Mouse (Mus musculus) spleen, adult 18-20 months (tissue): ENCODE results near the gene Dbt.

Experiments used
- DNase-seq, 2 experiments: peaks; one replicate each; pipeline ENCODE4 v3.0.0; 2022; ENCODE audit warnings: mixed read lengths in 2 of 2

Dbt gene

DNA sequence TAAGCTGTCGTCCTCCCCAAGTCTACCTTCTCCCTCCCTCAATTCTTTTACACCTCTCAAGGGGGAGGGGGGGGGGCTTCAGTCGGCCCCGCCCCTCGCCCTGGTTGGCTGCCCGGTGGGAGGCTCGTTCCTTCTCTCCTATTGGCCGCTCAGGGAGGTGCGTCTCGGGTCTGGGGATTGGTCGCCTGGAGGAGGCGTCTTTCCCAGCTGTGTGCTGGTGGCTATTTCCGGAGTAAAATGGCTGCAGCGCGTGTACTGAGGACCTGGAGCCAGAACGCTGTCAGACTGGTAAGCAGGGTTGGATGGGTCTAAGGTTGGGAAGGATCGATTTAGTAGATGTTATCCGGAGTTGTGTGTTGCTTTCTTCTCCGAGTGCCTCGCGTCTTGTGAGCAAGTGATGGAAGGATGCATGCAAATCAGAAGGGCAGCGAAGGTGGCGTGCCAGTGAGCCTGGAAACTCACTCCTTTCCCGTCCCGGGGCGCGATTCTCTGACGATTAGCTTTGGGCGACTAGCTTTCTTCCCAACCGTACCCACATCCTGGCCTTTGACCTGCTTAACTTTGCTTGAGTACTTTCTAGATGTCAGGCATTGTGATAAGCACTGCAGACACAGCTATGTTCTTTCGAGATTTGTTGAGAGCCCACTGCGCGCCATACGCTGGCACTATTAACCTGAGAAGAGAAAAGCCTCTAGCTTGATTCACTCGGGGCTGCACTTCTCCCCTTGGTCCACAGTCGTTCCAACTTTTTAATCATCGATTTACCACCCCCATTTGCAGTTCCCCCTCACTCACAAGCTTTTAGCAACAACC, at the start of gene Dbt:
Dbt (plus strand) TSS at position 167 of the 813 bp plus-strand sequence.
- peak; percentile 70 to 72 for DNase-seq

DNA sequence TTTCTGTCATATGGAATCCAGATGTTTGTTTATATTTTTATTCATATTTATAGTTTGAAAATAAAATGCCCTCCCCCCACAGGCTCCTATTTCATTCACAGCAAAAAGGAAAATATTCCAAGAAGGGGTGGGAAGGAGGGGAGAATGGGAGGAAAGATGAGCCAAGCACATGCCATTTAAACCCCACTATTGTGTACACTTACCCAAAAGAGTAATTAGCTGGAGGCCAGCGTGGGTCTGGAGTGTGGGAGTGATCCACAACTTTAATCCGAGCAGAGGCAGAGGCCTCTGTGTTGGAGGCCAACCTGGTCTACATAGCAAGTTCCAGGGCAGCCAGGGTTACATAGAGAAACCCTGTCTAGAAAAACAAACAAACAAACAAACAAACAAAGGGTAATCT, 48.6 kb upstream of the Dbt start:
- no peak for DNase-seq

DNA sequence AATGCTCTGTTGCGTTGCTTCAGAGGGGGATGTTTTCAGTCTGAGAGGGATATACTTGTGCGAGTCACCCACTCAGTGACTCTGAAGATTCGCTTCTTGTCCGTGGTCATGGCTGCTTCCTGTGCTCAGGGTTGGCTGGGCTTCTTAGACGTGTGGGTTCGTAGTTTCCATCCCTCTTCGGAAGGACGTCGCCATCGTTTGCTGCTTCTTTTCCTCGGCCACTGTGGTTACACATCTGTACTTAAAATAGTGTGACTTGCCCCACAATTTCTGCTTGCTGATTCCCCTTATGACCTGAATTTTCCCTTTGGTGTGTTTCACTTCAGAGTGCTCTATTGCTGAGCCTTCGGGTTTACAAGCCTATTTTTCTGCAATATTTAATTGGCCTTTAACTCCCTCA, 47.2 kb upstream of the Dbt start:
- DNase-seq = no peak

DNA sequence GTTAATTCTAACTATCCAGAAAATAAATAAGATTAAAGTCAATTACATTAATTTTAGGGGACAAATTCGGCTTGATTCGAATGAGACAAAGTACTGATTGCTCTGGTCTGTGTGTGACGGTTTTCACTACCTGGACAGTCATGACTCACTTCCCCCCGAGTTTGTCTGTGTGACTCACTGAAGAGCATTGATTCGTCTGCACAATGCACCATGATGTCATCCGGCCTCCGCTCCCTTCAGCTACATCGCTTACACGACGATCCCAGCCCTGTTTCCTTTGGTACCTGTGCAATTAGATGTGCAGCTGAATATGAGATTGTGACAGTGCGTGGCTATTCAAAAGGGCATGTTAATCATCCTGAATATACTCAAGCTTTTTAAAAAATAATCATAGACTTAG, 38.3 kb upstream of the Dbt start:
- no peak for DNase-seq

DNA sequence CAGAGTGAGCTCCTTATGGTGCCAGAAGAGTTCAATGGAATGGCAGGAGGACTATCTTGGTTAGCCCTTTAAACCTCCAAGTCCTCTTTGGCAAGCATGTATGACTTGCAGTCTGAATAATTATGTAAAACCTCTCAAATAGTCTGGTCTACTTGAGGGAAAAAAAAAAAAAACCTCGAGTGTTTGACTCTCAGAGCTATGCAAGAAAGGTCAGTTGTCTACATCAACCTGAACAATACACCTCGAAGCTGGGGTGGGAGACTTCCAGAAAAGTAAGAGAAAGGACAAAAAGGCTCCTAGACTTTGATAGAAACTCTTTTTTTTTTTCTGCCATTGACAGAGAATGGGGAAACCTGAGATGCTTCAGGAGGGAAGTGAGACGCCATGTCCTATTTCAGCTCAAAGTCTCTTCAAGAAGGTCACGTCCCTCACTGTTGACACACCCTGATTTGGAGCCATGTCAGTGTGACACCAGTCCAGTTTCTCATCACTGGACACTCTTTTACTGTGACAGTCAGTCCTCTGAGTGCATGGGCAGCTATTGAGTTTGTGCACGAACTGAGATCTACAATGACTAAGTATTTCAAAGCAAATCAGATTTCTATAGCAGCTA, 36.1 kb upstream of the Dbt start:
- no peak for DNase-seq

DNA sequence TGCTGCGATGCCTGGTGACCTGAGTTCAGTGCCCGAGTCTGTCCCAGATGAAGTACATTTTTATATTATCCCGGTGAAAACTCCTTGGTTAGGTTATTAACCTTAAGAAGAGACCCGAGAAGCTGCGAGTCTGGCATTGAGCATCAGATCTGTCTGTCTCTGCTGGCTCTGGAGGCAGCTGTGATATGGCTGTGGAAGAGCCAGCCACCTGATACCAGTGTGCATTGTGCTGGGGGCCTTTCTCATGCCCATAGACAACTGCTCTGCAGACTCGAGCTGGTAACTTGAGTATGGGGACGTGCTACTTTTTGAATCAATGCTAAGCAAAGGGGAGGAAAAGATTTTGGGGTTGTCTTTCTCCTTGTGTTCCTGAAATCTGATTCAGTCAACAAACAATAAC, 35.5 kb upstream of the Dbt start:
- no peak for DNase-seq

DNA sequence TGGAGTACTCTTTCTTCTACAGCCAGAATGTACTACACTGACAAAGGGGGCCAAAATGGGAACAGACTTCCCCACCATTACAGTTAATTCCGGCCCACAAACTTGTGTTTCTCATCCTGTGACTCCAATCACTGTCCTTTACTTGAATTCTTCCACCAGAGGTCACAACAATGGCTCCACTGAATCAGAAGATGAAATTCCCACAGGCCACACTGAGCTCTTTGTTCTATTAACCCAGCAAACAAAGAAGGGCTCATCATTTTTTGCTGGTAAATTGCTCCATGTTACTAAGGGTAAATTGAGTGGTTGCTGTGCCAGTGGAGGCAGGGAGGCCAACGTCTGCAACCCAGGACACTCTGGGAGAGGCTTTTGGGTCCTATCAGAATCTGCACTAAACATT, 32.8 kb upstream of the Dbt start:
- no peak for DNase-seq

DNA sequence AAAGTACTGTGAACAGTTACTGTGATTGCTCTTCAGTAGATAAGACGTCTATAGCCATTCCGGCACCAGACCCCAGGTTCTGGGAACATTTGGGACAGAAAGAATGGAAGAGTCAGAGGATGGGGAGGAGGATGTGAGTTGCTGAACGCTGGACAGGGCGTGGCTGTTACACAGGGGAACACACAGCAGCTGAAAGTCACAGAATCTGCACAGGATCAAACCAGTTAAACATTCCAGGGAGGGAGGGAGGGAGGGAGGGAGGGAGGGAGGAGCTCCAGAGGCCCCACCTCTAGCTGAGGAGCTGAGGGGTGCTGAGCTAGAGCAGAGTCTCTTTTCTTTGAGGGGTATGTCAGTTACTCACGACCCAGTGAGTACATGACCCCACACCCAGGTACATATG, 31.9 kb upstream of the Dbt start:
- no peak for DNase-seq

DNA sequence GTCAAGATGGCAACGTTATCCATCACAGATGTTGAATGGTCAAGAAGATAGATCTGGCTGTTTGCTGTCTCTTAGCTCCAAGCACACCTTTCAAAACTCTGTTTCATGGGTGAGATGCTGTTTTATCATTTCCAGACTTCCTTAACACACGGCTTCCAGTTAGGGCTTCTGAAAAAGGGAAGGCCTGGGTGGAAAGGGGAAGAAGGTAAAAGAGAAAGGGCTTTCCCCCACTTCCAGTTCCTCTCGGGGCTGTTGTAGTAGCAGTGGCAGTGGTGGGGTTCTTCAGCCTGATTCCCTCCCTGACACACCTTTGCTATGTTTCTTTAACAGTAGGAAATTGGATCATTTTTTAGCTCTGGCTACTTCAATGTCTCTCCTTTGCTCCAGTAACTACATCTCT, 30.1 kb upstream of the Dbt start:
- DNase-seq = no peak

DNA sequence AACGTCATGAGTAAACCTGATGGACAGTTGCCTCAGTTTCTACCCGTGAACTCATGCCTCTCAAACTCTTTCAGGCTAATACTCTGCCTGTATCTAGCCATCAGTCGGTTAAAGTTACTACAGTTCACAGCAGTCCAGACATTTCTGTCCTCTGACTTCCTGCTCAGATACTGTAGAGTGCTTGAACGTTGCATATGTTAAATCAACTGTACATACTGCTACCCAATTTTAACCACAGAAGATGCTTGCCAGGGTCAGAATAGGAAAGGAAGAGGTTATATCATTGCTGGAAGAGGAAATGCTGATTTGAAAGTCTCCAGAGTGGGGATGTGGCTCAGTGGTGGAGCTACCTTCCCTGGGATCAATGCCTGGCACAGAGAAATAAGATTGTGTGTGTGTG, 29.6 kb upstream of the Dbt start:
- DNase-seq = no peak

DNA sequence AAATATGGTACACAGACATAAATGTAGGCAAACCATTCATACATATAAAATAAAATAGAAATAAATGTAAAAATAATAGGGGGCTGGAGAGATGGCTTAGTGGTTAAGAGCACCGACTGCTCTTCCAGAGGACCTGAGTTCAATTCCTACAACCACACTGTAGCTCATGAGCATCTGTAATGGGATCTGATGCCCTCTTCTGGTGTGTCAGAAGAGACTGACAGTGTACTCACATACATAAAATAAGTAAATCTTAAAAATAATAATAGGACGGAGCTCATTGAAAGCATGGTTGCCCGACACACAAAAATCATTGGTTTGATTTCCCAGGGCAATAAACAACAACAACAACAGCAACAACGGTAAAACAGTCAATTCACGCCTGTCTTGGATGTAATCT, 21.9 kb upstream of the Dbt start:
- DNase-seq = no peak

DNA sequence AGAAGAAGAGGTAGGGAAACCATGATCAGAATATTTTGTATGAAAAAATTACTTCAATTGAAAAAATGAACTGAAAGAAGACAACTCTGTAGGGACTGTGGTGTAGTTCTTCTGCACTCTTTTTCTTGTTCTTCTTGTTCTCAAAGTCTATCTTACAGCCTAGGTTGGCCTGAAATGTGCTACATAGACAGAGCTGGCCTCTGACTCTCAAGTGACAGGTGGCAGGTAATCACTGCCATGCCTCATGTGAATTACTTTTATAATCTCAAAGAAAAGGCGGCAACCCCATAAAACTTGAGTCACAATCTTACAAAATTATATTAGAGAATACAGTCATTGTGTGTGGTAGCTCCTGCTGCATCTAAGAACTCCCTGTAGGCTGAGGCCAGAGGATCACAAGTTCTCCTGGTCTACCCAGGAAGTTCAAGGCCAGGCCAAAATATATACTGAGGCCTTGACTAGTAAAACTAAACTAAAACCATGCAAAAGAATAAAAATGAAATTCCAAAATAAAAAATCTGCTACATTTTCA, 20.9 kb upstream of the Dbt start:
- no peak for DNase-seq

DNA sequence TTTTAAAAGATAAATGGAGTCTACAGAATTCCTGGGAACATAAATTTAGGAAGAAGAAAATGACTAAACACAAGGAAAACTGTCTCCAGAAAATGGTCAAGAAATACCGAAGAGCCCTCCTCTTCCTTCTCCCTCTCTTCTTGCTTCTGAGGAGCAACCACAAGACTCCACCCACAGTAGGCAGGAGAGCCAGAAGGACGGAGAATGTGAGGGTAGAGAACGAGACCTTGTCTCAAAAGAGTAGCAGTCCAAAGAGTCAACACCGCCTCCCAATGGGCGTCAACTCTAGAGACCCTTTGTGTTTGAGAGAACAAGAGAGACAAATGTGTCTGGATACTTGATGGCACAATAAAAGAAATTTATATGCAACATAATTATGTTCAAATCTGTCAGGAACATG, 19.2 kb upstream of the Dbt start:
- no peak for DNase-seq

DNA sequence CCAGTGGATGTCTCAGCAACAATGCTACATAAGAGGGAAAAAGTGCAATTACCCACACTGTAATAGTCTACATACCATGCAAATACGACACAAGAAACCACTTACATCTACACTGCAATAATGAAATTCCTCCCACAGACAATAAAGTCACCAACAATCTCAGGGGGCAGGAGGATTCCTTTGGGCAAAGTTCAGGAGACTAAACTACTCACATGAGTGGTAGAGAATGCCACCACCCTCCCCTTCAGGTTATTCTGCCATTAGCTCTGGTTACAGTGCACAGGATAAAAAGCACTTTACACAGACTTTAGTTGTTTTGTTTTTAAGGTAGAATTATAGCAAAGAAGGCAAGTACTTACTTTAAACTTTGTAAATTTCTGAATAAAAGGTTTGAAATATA, 17.2 kb upstream of the Dbt start:
- DNase-seq = no peak

DNA sequence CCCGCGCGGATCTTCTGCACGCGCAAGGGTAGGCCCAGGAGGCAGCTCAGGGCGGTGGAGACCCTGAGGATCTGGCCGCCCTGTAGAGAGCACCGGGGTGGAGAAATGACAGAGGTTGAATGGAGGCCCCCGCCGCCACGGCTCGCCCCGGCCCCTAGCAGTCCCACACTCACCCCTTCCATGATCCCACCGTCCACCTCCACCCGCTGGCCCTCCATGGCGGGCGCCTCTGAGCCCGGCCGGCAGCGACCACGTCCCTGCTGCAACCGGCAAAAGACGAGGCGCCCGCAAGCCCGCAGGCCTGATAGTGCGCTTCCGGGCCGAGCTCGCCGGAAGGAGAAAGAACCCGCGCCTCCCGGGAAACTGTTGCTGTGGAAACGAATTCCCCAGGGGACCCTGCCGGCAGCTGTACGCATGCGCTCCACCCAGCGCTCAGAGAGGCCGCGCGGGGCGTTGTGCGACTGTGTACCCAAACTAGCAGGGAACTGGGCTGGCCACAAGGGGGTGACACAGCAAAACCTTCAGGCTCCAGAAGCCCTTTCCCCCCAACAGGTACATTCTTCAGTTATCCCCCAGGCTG, 5.0 kb upstream of the Dbt start, which contains the start of gene Rtca:
Rtca (minus strand) TSS at position 437 of the 580 bp plus-strand sequence.
- peak; percentile 98 to 99 for DNase-seq

DNA sequence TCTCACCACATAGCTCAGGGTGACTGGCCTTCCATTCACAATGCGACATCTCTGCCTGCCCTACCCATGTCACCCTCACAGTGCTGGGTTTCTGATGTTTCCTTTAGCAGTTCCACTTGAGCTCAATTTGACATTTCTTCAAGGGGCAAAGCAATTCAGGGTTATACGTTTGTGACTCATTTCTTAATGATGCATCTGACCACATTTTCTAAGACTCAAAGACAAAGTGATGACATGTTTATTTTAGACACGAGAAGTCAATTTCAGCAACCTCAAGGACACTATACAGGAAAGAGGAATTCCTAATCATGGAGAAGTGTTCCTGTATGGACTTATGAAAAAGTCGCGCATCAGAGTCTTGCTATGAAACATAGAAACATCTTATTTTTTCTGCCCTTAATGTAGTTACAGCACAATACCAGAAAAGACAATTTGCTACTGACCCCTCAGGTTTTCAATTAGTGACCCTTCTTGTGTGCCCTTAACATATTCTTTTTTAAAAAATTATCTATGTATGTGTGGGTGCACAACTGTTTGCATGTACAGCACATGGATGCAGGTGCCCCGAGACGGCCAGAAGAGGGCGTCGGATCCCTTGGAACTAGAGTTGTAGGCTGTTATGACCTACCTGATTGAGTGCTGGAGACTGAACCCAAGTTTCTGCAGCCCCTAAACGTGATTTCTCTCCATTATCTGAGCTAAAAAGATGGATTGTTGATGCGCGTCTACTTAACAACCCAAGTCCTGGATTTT, 543 bp upstream of the Dbt start:
- peak in 1 of 2 experiments; percentile 20 for DNase-seq

DNA sequence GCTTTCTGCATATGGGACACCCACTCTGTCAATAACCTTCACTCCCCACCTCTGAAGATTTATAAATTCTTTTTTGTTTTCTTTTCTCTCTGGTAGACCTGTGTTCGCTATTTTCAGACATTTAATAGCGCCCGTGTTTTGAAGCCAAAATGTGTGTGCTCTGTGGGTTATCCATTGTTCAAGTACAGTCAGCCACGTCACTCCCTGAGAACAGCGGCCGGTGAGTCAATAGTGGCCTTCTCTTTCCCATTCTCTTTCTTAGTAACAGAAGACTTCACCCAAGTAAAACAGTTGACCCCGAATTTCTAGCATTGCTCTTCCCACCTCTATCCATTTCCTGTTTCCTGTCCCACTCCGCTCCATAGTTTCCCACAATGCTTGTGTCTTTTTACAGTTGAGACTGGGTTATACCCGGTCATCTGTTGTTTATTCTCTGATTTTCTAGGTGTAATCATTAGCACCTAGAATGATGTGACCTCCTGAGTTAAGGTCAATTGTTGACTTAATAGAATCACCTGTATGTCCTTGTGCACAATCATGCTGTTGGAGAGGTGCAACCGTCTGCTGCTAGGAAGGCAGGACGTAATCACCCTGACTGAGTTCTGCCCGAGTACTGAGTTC, 7.4 kb downstream of the Dbt start:
- no peak for DNase-seq

DNA sequence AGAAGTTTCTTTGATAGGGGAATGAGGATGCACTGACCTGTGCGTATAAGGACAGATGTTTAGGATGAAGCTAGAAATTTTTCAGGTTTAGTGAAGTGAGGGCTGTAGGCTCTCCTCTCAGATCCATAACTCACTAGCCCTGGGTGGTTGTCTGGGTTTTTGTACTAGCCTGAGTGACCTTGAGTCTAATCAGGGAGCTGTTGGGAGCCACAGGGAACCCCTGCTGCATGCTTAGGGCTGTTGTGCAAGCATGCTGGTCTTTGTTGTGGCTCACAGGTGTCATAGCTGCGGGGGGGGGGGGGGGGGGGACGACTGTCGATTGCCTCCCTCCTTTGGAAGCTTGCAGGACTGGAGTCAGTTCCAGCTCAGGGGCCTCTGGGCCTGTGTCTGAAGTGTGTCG, 16.9 kb downstream of the Dbt start:
- DNase-seq = no peak

DNA sequence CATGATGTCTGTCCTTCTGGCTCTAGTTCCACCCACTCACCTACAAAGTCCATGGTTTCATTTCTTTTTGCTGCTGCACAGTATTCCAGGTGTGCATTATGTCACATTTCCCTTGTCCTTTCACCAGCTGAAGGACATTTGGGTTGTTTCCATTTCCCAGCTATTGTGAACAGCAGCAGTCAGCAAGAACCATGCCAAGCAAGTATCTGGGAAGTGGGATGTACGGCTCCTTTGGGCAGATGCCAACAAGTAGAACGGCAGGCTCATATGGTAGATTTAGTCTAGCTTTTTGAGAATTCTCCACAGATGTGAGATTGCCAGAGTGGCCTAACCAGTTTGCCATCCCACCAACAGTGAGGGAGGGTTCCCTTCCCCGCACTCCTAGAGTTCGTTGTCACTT, 18.0 kb downstream of the Dbt start:
- no peak for DNase-seq

DNA sequence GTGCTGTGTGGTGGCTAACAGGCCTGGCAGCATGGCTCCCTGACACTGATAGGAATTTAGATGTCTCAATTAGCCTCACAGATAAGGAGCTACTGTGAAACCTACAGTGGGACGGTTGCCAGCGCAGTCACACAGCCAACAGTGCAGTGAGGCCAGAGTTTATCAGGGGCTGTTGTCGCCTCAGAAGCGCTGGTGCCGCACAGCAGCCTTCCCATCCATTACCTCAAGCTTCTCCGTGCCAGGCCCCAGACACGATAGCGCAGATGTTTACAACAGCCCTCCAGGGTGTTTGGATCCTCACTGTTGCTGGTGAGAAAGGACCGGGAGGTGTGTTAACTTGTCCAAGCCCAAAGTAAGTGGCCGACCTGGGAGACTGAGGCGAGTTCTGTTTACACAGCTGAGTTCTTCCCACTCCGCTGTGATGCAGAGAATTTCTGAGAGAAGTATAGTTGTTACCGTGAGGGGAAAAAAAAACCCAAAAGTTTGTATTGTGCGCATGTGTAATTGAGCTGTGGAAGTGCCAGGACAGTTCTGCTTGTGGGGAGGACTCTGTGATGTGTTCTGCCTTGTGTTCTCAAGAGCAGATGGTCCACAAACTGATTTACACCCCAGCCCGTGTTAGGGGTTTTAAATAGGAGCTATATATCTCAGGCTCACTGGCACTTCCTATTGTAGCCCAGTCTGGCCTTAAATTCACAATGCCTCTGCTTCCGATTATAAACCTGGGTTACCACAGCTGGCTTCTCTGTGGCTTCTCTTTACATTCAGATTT, 23.7 kb downstream of the Dbt start:
- no peak for DNase-seq

DNA sequence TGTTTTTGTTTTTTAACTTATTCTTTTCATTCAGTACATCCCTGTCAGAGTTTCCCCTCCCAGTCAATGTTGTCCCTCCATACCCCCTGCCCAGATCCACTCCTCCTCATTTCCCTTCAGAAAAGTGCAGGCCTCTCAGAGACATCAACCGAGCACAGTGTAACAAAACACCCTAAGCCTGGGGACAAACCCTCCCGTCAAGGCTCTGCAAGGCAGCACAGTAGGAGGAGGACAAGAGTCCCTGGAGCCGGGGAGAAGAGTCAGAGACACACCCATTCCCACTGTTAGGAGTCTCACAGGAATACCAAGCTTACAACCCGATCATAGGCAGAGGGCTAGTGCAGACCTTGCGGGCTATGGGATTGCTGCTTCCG, 24.3 kb downstream of the Dbt start:
- no peak for DNase-seq

DNA sequence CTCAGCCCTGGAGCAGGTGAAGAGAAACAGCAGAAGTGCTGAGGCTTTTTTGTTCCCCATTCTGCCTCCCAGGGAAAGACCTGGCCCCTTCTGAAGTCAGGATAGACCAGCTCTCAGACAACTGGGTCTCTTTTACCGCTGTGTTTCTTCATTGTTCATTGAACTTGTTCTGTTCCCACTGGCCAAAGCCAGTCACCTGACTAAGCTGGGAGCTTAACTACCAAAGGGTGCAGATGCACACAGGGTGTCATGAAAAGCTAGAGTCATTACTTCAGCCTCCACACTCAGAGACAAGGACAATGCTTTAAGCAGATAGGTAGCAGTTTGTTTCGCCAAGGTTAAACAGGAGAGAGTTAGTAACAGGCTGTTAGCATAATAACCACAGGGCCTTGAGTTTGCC, 29.2 kb downstream of the Dbt start:
- DNase-seq = no peak
